Mouse (Mus musculus) skeletal muscle tissue, adult 2 months (tissue): Measurements from ENCODE around the gene Srprb.

Source experiments
- DNase-seq: peaks from one replicate; pipeline ENCODE4 v3.0.0-alpha.2; 2012; ENCODE audit warnings: low read depth, low spot score

The Srprb gene

DNA sequence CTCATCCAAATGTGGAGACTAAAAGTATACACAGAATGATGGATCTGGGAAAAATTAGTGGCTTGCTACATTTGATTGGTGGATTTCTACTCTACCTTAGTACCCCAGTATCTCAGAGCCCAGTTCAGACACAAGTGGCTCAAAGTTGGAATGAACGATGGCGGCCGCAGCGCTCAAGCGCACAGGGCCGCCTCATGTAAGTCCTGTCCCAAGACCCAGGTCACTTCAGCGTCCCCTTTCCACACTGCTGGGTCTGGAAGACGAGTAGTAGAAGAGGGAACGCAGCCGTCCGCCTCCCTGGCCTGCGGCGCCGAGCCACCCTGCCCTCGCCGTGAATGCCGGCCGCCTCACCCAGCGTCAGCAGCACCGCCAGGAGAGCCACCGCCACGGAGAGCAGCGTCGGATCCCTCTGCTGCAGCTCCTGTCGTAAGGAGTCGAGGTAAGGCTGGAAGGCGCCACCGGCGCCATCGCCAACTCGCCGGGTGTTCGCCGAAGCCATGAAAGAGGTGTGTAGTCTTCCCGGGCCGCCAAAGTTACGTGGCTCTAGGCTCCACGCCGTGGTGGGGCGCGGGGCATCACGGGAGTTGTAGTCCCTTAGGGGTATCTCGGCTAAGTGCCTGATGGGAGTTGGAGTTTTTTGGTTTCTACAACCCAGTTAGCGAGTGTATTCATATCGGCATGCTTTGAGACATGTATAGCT lies at the start of gene Srprb:
TSS of gene Srprb (minus strand) at position 577 of the 700 bp plus-strand sequence.
- DNase-seq, result peak; percentile 74

GRCm38 (mm10) chr9:103248618-103249017 lies 46.7 kb upstream of the Srprb start:
- DNase-seq, result no peak

DNA sequence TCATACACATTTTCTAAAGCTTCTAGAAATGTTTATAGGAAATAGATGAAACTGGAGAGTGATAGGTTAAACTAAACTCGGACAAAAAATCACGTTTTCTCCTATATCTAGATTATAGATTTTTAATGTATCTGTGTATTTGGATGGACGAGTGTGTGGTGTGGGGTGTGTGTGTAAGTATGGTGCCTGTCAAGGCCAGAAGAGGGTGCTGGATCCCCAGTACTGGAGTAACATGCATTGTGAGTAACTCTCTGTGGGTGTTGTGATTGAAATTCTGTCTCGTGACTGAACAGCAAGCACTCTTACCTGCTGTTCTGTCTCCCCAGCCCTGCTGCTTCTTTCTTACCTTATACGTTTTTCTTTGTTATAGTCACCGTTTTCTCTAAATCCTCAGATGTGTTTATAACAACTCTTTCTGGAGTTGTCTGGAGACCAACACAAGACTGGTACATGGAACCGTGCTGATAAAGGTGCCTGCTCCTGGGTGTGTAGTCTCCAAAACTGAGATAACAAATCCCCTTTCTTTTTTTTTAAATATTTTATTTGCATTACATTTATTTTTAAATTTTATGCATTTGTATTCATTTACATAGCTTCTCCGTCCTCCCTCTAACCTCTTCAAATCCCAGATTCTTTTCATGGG lies 44.7 kb upstream of the Srprb start:
- DNase-seq, result no peak

DNA sequence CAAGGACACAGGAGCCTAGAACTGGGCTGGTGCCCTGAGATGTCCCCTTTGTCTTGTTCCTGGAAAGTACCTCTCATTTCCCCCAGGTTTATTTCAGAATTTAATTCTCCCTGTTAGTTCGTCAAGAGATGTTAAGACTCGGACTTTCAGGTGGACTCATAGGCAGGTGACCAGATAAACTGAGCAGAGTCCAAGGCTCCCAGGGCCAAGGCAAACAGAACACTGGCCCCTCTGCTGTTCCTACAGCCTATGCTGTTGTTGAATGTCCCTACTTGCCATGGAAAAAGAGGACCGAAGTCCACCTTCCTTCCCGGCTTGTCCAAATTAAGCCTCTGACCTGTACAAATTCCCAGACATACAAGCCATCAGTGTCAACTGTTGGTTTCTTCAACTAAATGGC lies 41.7 kb upstream of the Srprb start:
- no peak for DNase-seq

DNA sequence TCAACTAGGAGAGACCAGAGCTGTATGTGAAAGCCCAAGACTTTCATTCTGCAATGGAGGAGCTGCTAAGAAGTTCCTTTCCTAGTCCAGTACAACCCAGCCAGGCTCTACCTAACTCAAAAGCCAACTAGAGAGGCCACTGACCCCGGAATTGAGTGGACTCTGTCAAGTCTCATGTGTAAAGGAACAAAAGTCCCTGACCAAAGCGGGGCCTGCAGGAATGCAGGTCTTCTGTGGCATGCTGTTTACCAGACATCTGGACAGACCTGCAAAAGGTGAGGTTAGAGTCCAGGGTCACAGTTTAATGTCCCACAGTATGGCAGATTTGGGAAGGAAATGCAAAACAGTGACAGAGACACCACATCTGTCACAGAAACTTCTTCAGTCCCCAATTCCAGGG lies 39.3 kb upstream of the Srprb start:
- DNase-seq, result no peak

GRCm38 (mm10) chr9:103239471-103239870 lies 37.5 kb upstream of the Srprb start:
- no peak for DNase-seq

GRCm38 (mm10) chr9:103234565-103235165 lies 32.7 kb upstream of the Srprb start:
- peak; percentile 10 for DNase-seq

GRCm38 (mm10) chr9:103234059-103234458 lies 32.1 kb upstream of the Srprb start:
- no peak for DNase-seq

DNA sequence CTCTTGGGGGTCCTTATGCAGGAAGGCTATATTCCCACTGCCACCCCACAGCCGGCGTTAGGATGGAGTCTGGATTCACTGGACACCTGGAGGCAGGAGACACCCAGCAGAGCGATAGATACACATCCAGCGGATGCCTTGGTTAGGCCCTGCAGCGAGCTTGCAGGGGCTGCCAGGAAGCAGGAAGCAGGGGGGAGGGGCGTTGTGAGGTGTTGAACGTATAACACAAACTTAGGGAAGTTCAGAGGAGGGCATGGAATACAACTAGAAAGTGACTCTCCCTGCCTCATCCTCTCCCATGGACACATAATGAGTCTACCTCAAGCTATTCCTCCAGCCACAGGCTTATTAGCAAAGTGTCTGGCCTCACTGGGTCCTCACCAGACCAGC lies 31.1 kb upstream of the Srprb start:
- no peak for DNase-seq

DNA sequence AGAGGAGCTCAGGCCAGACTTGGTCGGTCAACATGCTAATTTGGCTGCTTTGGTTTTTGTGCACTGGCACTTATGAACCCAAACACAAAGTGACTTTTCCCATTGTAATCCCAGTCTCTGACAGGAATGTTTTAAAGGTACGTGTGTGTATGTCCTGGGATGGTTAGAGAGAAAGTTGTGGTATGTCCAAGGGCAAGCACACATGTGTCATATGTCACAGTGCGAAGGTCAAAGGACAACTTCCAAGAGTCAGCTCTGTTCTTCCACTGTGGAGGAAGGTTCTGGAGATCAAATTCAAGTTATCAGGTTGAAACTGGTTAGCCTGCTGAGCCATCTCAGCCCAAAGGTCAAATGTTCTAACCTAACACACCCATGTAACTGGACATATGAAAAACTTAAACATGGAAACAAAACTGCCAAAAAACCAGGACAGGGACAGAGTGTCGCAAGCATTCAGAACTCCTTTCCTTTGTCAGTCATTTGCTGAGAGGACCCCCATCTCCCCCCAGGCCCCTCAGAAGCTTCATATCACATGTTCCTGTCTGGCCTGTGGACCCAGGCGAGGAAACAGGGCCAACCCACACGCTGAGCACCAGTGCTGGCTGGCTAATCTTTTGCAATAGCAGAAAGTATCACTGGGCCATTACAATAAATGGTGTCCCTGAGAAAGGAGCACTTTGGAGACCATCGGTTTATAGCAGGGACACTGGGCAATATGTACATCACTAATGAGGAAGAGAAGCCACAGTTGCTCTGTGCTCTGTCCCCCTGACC lies 30.5 kb upstream of the Srprb start:
- no peak for DNase-seq

DNA sequence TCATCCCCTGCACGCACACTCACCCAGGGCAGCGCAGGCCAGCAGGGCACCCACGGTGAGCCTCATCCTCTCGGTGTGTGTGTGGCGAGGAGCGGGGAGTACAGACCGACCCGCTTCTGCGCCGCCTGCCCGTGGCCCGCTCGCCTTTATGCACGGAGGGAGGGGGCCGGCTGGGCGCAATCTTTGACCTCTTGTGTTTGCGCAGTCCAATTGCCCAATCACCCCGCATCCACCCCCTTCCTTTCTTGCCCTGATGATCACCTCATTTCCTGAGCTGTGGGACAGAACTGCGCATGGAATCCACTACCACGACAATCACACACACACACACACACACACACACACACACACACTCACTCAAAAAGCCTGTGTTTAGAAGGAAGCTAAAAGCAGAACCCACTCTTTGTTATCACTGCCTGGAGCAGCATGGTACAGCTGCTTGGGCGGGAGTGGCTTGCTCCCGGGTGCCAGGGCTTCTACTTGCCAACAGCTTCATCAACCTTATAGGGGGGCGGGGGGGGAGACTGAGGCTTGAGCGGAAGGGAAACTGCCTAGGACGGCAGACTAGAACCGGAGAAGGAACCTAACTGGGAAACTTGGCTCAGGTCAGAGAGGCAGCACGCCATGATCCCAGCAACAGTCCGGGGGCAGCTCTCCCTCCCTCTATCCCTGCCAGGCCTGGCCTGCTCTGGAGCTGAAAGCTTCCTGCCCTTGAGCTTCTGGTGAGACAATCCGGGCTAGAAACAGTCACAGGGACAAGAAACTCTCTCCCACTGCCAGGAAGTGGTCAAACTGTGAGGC lies 28.4 kb upstream of the Srprb start, which contains the start of the genes Gm20425 and Trf:
TSS of gene Gm20425 (minus strand) at position 157 of the 801 bp plus-strand sequence.
TSS of gene Trf (minus strand) at position 294 of the 801 bp plus-strand sequence.
- DNase-seq, result peak; percentile 53

DNA sequence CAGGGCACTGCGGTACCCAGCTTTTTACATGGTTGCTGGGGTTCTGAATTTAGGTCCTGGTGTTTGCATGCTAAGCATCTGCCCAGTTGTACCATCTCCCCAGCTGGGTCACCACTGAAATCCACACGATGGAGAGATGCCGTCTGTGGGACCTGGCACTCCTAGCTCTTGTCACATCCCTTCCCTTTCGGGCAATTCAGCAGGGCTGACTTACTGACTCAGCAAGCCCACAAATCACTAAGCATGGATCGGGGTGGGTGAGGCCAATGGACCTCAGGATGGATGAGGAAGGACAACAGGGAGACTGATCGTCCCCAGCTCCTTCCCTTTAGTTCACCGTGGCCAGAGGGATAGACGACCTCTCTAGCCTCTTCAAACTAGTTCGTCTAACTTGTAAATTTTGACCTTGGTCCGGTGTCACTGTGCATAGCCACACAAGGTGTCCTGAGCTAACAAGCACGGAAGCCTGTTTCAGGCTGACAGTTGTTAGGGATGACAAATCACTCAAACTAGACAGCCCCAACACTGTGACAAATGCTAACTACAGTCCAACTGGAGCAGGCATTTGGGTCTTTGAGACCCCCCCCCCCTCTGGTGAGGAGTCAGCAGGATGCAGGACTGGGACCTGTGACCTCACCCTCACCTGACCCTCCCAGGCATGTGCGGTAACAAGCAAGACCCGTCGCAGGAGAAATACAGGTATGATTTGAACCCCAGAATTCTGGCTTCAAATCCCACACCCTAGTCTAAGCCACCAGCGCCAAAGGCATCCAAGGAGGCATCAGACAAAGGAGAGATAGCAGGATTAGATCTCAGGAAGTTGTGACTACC lies 27.3 kb upstream of the Srprb start:
- DNase-seq, result no peak

- no peak for DNase-seq
Observed at GRCm38 (mm10) chr9:103228370-103229003, 26.6 kb upstream of the Srprb start.

DNA sequence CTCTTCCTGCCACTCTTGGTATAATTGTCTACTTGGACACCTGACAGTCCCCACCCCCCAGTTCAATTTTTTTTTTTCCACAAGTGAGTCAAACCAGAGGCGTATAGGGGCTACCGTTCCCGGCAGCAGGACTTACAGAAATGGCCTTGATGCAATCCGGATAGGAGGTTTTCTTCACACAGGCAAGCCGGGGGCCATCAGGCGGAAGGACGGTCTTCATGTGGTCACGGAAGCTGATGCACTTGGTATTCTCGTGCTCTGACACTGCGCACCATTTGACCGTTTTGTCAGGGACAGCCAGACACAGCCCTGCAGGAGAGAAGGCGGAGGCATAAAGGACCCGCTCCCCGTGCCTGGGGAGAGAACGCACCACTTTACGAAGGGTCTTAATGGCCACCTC lies 25.8 kb upstream of the Srprb start:
- no peak for DNase-seq

DNA sequence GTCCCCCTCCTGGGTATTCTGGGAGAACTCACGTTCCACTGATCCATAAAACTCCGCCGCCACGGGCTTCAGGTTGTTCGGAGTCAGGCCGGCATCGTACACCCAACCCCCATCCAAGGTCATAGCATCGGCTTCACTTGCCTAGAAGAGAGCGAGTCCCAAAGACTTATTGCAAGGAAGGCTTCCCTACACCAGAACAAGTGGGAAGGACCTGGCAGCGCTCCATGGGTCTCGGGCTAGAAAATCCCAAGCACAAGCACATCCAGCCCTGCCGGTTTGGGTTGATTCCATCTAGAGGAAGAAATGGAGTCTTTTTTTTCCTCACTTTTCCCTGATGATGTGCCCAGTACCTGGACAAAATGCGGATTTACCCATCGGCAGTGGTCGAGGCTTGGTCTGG lies 24.9 kb upstream of the Srprb start:
- DNase-seq, result no peak

- DNase-seq, result no peak
Observed at GRCm38 (mm10) chr9:103225464-103225863, 23.5 kb upstream of the Srprb start.

GRCm38 (mm10) chr9:103224721-103225120 lies 22.8 kb upstream of the Srprb start:
- no peak for DNase-seq

DNA sequence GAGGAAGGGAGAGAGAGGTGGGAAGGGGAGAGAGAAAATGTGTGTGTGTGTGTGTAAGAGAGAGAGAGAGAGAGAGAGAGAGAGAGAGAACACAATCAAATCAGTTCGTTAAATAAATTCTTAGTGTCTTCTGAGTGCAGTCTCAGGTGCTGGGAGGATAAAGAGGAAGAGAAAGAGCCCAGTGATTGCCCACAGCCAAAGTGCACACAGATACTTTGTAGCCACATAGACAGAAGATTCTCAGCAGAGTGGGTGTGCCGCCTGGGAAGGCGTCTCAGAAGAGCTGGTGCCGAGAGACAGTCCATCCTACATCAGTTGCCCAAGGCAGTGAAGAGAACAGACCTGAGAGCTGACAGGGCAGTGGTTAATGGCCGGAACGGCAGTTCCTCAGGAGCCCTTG lies 12.3 kb upstream of the Srprb start:
- DNase-seq, result no peak

DNA sequence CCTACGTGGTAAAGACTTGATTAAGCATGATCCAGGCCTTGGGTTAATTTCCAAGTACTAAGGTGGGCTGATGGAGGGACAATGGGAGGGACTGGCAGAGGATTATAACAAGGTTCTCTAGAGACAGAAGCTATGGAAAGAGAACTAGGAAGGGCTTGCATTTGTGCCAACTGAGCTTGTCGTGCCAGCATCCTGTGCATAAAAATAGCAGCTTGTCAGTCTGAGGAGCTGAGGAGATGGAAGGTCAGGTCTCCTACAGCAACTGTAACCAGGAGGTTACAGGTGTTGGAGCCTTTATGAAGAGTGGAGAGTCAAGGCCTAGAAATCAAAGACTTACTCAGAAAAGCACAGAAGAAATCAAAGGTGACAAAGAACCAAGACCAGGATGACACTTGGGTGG lies 11.7 kb upstream of the Srprb start:
- DNase-seq, result peak; percentile 31
